Mouse (Mus musculus): ENCODE measurements at regions not wholly inside any gene's neighbourhood (a gene's known extent, or its start where the extent isn't known, plus 50 kb on each side); places are given as distances from the start of the nearest gene placed in this dataset.

GRCm38 (mm10) chr4:31889673-31890072 lies 74.2 kb upstream of the Map3k7 start:
- intact Hi-C loops (cut with DNase I): no loop called here

GRCm38 (mm10) chr4:31909086-31909673 lies 54.7 kb upstream of the Map3k7 start:
- intact Hi-C loops (cut with DNase I): no loop called here
